Mouse (Mus musculus): ENCODE measurements at regions not wholly inside any gene's neighbourhood (a gene's known extent, or its start where the extent isn't known, plus 50 kb on each side); places are given as distances from the start of the nearest gene placed in this dataset.
"Not testable (repeated sequence)": the region's sequence is repeated elsewhere in the genome, so short reads cannot be mapped to it uniquely, and the experiment has no call there.

- no peak for ATAC-seq (ENCODE audit: low TSS enrichment)
Observed at GRCm38 (mm10) chr11:27105920-27106319, 512.1 kb upstream of the Vrk2 start.

- no peak for ATAC-seq (ENCODE audit: low TSS enrichment)
Observed at GRCm38 (mm10) chr11:27102906-27103305, 509.1 kb upstream of the Vrk2 start.

GRCm38 (mm10) chr11:27102045-27102444 is 508.2 kb upstream of the Vrk2 start:
- ATAC-seq (ENCODE audit: low TSS enrichment), result no peak

- no peak for ATAC-seq (ENCODE audit: low TSS enrichment)
Observed at GRCm38 (mm10) chr11:27096615-27097014, 502.8 kb upstream of the Vrk2 start.

- not testable (repeated sequence) for ATAC-seq (ENCODE audit: low TSS enrichment)
Observed at GRCm38 (mm10) chr11:27095460-27095859, 501.7 kb upstream of the Vrk2 start.

GRCm38 (mm10) chr11:27086516-27086915 is 492.7 kb upstream of the Vrk2 start:
- ATAC-seq (ENCODE audit: low TSS enrichment), result no peak

GRCm38 (mm10) chr11:27081188-27081587 is 487.4 kb upstream of the Vrk2 start:
- no peak for ATAC-seq (ENCODE audit: low TSS enrichment)

- ATAC-seq (ENCODE audit: low TSS enrichment), result no peak
Observed at GRCm38 (mm10) chr11:27070381-27070780, 476.6 kb upstream of the Vrk2 start.

- no peak for ATAC-seq (ENCODE audit: low TSS enrichment)
Observed at GRCm38 (mm10) chr11:27027243-27027852, 433.5 kb upstream of the Vrk2 start.

GRCm38 (mm10) chr11:27025500-27025899 is 431.7 kb upstream of the Vrk2 start:
- no peak for ATAC-seq (ENCODE audit: low TSS enrichment)

GRCm38 (mm10) chr11:26996292-26997099 is 402.7 kb upstream of the Vrk2 start:
- peak; percentile 97 for ATAC-seq (ENCODE audit: low TSS enrichment)

- ATAC-seq (ENCODE audit: low TSS enrichment), result no peak
Observed at GRCm38 (mm10) chr11:26981216-26981615, 387.4 kb upstream of the Vrk2 start.

- peak; percentile 98 for ATAC-seq (ENCODE audit: low TSS enrichment)
Observed at GRCm38 (mm10) chr11:26972533-26973081, 378.8 kb upstream of the Vrk2 start.

- no peak for ATAC-seq (ENCODE audit: low TSS enrichment)
Observed at GRCm38 (mm10) chr11:26971161-26971560, 377.4 kb upstream of the Vrk2 start.

GRCm38 (mm10) chr11:26967427-26967826 is 373.6 kb upstream of the Vrk2 start:
- ATAC-seq (ENCODE audit: low TSS enrichment), result peak; percentile 77

- ATAC-seq (ENCODE audit: low TSS enrichment), result no peak
Observed at GRCm38 (mm10) chr11:26962928-26963667, 369.3 kb upstream of the Vrk2 start.

GRCm38 (mm10) chr11:26962040-26962927 is 368.5 kb upstream of the Vrk2 start:
- ATAC-seq (ENCODE audit: low TSS enrichment), result no peak

GRCm38 (mm10) chr11:26961336-26961980 is 367.7 kb upstream of the Vrk2 start:
- peak; percentile 94 for ATAC-seq (ENCODE audit: low TSS enrichment)

GRCm38 (mm10) chr11:26956153-26956552 is 362.4 kb upstream of the Vrk2 start:
- peak; percentile 96 for ATAC-seq (ENCODE audit: low TSS enrichment)

- ATAC-seq (ENCODE audit: low TSS enrichment), result no peak
Observed at GRCm38 (mm10) chr11:26931766-26932165, 338.0 kb upstream of the Vrk2 start.

GRCm38 (mm10) chr11:26907099-26907498 is 313.3 kb upstream of the Vrk2 start:
- no peak for ATAC-seq (ENCODE audit: low TSS enrichment)
